Mouse (Mus musculus) frontal cortex, adult (tissue): Measurements from ENCODE around the gene Lypd5.

Experiments used
- ATAC-seq: cut with Nextera tagmentation; 2 replicates; pipeline ENCODE4 v1.9.2; 2017; ENCODE audit warnings: mild to moderate bottlenecking, moderate library complexity, mixed read lengths; ENCODE audit not compliant: low TSS enrichment

The Lypd5 gene

GRCm38 (mm10) chr7:24359269-24359668 is 10.3 kb downstream of the Lypd5 start:
- no peak for ATAC-seq

- no peak for ATAC-seq
Observed at GRCm38 (mm10) chr7:24361001-24361400, 12.0 kb downstream of the Lypd5 start.

- ATAC-seq: no peak
Observed at GRCm38 (mm10) chr7:24363228-24363627, 14.2 kb downstream of the Lypd5 start.

GRCm38 (mm10) chr7:24364827-24365226 is 15.8 kb downstream of the Lypd5 start:
- ATAC-seq: peak; percentile 69; the same call in 1 of the 2 replicates

GRCm38 (mm10) chr7:24365258-24366014 is 16.4 kb downstream of the Lypd5 start:
- ATAC-seq: no peak

GRCm38 (mm10) chr7:24366716-24367632 is 18.0 kb downstream of the Lypd5 start:
- no peak for ATAC-seq

- no peak for ATAC-seq
Observed at GRCm38 (mm10) chr7:24368226-24368625, 19.2 kb downstream of the Lypd5 start.

- no peak for ATAC-seq
Observed at GRCm38 (mm10) chr7:24368946-24369345, 19.9 kb downstream of the Lypd5 start.

- no peak for ATAC-seq
Observed at GRCm38 (mm10) chr7:24369731-24370541, 20.9 kb downstream of the Lypd5 start, which contains the start of gene Kcnn4. Gene Kcnn4 (plus strand): TSS chr7:24370263.

GRCm38 (mm10) chr7:24371012-24371808 is 22.2 kb downstream of the Lypd5 start:
- no peak for ATAC-seq

GRCm38 (mm10) chr7:24371809-24372145 is 22.8 kb downstream of the Lypd5 start:
- ATAC-seq: no peak

GRCm38 (mm10) chr7:24372300-24372699 is 23.3 kb downstream of the Lypd5 start:
- no peak for ATAC-seq

- no peak for ATAC-seq
Observed at GRCm38 (mm10) chr7:24372786-24373185, 23.8 kb downstream of the Lypd5 start.

- ATAC-seq: no peak
Observed at GRCm38 (mm10) chr7:24373538-24374379, 24.8 kb downstream of the Lypd5 start.

- ATAC-seq: no peak
Observed at GRCm38 (mm10) chr7:24376456-24376855, 27.5 kb downstream of the Lypd5 start.

GRCm38 (mm10) chr7:24377091-24377865 is 28.3 kb downstream of the Lypd5 start:
- no peak for ATAC-seq

GRCm38 (mm10) chr7:24378049-24378701 is 29.2 kb downstream of the Lypd5 start:
- ATAC-seq: no peak

GRCm38 (mm10) chr7:24379934-24380333 is 30.9 kb downstream of the Lypd5 start:
- ATAC-seq: no peak

- no peak for ATAC-seq
Observed at GRCm38 (mm10) chr7:24380370-24380769, 31.4 kb downstream of the Lypd5 start.
